Mouse (Mus musculus) B cell, adult 2 months (primary cell): Measurements from ENCODE around the gene Zfp385a.

ENCODE experiments used
- DNase-seq, 2 experiments: peaks; one replicate each; pipeline ENCODE4 v3.0.0; 2022

Gene Zfp385a

GRCm38 (mm10) chr15:103339961-103340337 lies at the start of gene Zfp385a:
Gene Zfp385a (minus strand): TSS chr15:103340093.
- peak; percentile 79 to 82 for DNase-seq

- DNase-seq: no peak
Measured at GRCm38 (mm10) chr15:103388556-103389145, 48.8 kb upstream of the Zfp385a start.

GRCm38 (mm10) chr15:103383771-103384488 lies 44.0 kb upstream of the Zfp385a start:
- no peak for DNase-seq

DNA sequence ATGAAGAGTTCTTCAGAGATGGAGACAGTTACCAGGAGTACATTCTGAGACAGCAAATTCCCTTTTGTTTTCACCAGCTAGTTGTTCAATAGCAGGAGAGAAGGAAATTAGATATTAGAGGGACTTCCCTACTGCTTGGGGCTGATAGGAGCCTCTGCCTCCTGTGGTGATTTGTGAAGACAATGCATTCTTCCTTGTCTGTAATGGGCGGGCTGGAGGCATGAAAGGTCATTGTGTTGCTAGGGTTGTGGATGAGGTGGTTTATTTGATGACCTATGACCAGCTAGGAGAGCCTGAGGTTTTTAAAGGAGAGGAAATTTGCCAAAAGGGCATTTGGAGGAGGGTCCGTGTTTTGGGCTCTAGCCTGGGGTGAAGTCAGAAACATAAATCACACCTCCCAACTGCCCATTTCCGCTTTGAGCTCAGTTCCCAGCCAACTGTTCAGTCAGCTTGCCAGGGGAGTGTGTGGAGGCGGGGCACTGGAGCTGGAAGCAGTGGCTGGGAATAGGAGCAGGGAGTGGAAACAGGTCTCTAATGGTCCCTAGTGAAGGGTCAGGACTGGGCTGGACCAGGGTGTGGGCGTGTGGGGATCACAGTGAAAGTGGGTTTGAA lies 43.0 kb upstream of the Zfp385a start:
- DNase-seq: no peak

DNA sequence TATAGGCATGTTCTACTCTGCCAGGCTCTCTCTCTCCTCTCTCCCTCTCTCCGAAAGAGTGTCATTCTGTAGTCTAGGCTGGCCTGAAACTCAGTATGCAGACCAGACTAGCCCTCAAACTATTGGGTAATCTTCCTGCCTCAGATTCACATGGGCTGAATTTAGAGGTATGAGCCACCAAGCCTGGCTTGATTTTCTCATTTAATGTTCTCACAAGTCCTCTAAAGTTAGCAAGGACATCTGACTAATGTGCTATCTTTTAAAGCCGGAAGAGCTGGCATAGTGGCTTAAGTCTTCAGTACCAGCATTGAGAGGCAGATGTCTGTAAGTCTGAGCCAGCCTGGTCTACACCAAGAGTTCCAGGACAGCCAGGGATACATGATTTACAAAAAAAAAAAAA lies 42.2 kb upstream of the Zfp385a start:
- DNase-seq: no peak

DNA sequence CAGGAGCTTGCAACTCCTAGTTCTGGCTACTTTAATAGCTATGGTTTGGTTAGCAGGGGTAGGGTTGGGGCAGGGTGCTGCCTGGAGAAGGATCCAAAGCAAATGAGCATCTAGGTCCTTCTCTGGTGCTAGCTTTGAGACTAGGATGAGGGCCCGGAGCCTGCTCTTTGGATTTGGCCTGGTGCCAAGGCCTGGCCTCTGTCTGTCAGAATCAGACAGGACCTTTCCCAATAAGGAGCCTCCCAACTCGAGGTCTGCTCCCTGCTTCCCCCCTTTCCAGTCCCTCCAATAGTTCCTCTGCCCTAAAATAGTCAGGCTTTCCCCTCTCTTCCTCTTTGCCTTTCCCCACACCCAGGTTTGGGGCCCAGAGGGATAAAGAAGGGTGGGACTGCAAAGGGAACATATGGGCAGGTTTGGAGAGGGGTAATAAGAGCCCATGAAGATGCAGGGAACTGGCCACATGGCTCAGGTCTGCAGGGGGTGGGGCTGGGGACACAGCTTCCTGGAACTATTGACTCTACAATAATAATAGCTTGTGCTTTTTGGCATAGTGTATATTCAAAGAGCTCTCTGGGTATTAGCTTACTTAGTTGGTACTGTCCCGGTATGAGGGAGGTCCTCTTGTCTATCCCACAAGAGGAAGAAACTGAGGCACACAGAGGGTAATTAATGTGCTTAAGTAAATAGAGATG lies 38.9 kb upstream of the Zfp385a start:
- no peak for DNase-seq

DNA sequence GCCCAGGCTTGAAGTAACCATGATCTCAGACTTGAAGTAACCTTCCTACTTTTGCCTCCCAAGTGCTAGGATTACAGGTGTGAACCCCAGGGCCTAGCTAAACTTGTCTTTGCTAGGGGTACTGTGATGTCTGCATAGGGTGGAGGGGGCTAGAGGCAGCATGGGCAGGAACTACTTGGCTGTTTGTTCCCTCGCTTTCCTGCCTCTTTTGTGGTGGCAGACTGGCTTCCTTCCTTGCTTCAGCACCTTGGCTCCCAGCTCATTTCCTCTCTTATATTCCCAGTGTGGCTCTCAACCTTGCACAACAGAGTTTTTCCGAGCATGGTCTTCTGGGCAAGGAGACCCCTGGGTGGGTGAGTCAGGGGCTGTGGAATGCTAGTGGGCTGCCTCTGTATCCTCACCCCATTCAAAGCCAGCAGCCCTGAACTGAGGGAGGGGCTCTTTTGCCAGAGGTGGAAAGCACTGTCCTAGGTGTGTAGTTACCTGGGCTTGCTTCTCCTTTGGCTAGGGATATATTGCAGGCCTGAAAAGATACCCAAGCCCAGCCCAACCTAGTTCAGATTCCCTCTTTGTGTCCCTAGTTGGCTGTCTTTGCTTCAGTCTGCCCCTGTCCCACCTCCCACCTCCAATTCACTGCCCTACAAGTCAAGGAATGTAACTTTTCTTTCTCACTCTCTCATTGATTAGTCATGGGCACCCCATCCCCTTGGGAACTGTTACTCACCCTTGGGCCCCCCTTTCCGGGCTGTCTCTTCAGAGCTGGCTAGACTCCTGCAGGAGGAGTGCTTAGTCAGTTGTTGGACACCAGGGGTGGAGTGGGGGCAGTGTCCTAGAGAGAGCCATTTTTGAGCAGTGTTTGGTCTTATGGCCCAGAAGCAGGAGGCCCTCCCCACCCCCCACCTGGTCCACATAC lies 38.1 kb upstream of the Zfp385a start:
- no peak for DNase-seq

- no peak for DNase-seq
Measured at GRCm38 (mm10) chr15:103376837-103377269, 37.0 kb upstream of the Zfp385a start.

- DNase-seq: no peak
Measured at GRCm38 (mm10) chr15:103375112-103375800, 35.4 kb upstream of the Zfp385a start.

DNA sequence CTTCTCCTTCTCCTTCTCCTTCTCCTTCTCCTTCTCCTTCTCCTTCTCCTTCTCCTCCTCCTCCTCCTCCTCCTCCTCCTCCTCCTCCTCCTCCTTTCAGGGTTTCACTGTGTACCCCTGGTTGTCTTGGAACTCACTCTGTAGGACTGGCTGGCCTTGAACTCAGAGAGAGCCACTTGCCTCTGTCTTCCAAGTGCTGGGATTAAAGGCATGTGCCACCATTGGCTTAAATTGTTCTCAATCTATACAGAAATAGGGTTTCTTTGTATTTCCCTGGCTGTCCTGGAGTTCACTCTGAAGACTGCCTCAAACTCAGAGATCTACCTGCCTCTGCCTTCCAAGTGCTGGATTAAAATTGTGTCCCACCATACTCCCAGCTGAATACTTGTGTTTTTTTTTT lies 32.6 kb upstream of the Zfp385a start:
- no peak for DNase-seq

- no peak for DNase-seq
Measured at GRCm38 (mm10) chr15:103371741-103372140, 31.8 kb upstream of the Zfp385a start.

DNA sequence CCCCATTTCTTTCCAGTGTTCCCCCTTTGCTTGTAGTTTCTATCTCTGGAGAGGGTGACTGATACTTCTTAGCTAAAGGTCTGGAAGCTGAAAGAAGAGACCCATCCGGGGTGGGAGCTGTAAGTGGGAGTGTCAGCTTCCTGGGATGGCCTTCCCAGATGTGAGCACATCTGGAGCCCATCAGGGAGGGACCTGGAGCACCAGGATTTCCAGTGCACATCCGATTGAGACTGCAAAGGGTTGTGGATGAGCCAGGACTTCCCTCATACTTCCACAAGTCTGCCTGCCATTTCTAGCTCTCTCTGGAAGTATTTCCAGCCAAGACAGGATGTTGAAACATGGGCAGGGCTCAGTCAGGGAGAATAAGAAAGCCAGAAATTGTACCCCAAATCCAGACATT lies 31.3 kb upstream of the Zfp385a start:
- no peak for DNase-seq

GRCm38 (mm10) chr15:103370462-103370861 lies 30.6 kb upstream of the Zfp385a start:
- DNase-seq: no peak

DNA sequence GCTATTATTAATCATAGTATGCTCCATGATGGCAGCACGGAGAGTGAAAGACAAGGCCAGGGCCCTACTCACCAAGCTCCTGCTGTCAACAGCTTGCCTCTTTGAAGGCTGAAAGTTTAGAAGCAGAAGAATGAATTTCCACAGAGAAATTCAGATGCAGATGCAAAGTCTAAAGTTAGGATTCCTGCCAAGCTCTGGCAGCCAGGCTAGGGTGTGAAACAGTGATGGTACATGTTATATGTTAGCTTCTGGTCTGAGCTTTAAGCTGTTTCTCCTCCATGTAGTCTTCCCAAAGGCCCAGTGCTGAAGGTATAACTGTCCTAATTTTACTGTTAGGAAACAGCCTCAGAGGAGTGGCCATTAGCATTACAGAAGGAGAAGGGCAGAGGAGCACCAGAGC lies 29.2 kb upstream of the Zfp385a start:
- no peak for DNase-seq

DNA sequence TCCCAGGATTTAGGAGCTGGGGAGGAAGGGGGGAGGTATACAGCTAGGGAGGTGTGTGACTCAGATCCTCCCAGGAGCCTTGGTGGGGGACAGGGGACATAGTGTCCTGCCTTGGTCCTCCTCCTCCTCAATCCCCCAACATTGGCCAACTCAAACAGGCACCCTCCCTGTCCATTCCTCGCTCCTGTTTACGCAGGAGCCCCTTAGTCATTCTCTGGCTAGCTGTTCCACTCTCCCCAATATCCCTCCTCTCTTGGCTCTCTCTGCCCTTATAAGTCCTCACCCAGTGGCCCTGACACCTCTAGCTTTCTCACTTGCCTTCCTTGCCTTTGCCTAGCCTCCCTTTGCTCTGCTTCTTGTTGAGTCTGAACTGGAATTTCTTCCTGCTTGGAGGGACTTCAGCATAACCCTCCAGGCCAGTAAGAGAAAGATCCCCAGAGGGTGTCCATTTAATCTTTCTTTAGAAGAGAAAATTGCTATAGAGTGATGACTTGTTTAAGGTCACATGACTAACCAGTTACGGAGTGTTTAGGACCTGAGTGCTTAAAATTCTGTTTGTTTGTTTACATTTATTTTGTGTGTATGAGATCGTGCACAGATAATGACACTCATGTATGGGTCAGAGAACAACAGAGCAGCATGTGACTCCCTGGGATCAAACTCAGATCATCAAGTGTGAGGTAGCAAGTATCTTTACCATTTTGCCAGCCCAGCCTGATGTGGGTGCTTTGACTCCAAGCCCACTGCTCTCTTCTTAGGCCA lies 28.5 kb upstream of the Zfp385a start:
- no peak for DNase-seq

- peak; percentile 35 to 39 for DNase-seq
Measured at GRCm38 (mm10) chr15:103366376-103367149, 26.7 kb upstream of the Zfp385a start, which contains the start of gene Itga5. Gene Itga5 (minus strand): TSS chr15:103366763.

GRCm38 (mm10) chr15:103365471-103366375 lies 25.8 kb upstream of the Zfp385a start:
- peak; percentile 41 to 42 for DNase-seq

GRCm38 (mm10) chr15:103364761-103365160 lies 24.9 kb upstream of the Zfp385a start:
- DNase-seq: no peak

- DNase-seq: no peak
Measured at GRCm38 (mm10) chr15:103363809-103364208, 23.9 kb upstream of the Zfp385a start.
